Mouse (Mus musculus) forebrain, embryonic 10.5 days (tissue): ENCODE measurements around the gene Parva. TPM values are rescaled to one million over a fixed set of nuclear protein-coding genes. Genes with fewer than 3 reads are reported as not detected.
A peak's percentile ranks its signal among the peaks of the same experiment; 100 is the strongest.

Source experiments
- DNase-seq: peaks from one replicate; pipeline ENCODE4 v3.0.0-alpha.2; 2017; ENCODE audit warnings: low spot score; ENCODE audit errors: extremely low spot score
- H3K27ac ChIP-seq: fragments of 300-500 bp; sonication (generic); 2 replicates; pipeline ENCODE4 v1.5.1; 2016; ENCODE audit warnings: mild to moderate bottlenecking
- H3K27me3 ChIP-seq: fragments of 300-500 bp; sonication (generic); 2 replicates; pipeline ENCODE4 v1.6.1; 2016; ENCODE audit warnings: mild to moderate bottlenecking; ENCODE audit not compliant: poor library complexity, severe bottlenecking
- H3K36me3 ChIP-seq: fragments of 300-500 bp; sonication (generic); replicated peaks from 2 replicates; pipeline ENCODE4 v1.6.1; 2016; ENCODE audit warnings: mild to moderate bottlenecking, moderate library complexity
- H3K4me1 ChIP-seq: fragments of 300-500 bp; sonication (generic); 2 replicates; pipeline ENCODE4 v1.6.1; 2016
- H3K4me3 ChIP-seq: fragments of 300-500 bp; sonication (generic); 2 replicates; pipeline ENCODE4 v1.5.1; 2016; ENCODE audit warnings: mild to moderate bottlenecking, moderate library complexity
- H3K9me3 ChIP-seq: fragments of 300-500 bp; sonication (generic); 2 replicates; pipeline ENCODE4 v1.6.1; 2016; ENCODE audit warnings: mild to moderate bottlenecking, moderate library complexity
- WGBS: fragments of 180-500 bp; shearing (Covaris S2); methylation state at CpG from one replicate; pipeline ENCODE4 v1.1.7; 2016; 5-methylcytosine and 5-hydroxymethylcytosine counted together
- polyA plus RNA-seq: library from polyadenylated mRNA; unstranded; fragments of >200 nt; fragmentation: Nextera tagmentation; extraction: Ambion mirVana; gene quantifications from 2 replicates; pipeline ENCODE4 v1.2.1, GENCODE M21; 2016

The Parva gene
- polyA plus RNA-seq, 1 experiment from 2014 or later = 51.6 TPM

DNA sequence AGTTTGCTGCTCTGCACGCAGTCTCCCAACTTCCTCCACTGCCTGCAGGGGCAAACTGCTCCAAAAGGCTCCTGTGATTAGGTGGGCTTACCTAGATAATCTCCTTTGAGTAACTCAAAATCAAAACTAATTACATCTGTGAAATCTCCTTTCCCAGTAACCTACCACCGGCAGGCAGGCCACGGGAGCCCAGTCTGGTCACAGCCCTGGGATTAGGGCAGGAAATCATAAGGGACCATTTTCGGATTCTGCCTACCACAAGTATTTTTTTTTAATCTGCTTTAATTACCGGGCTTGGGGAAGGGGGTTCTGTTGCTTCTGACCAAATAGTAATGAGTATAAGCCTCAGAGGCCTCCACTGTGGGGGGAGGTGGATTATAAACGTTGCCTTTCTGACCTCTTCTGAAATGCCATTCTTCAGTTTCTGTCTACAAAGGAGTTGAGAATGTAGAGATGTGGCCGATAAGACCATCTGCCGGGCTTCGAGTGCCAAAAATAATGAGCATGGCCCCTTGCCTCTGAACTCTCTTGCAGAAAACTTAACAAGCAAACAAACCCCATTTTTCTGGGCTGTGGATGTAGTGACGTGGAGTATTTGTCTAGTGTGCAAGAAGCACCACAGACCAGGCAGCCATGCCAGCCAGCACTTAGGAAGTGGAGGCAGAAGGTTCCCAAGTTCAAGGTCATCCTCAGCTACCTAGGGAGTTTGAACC, 83.2 kb downstream of the Parva start:
- 0 out of 2 replicates have a peak overlapping the region, but pooled peaks have one; percentile 57 for H3K27ac ChIP-seq
- H3K36me3 ChIP-seq = no peaks in the 10 kb centered on the region
- no peak overlapping the region for H3K4me3 ChIP-seq
- H3K27me3 ChIP-seq = 0 out of 2 replicates have a peak, but pooled peaks cover 5% of the 10 kb centered on the region
- H3K9me3 ChIP-seq = no peaks in the 10 kb centered on the region
- peaks cover 54% of the 10 kb centered on the region for H3K4me1 ChIP-seq
- 37% methylated on average over 10 of the region's 10 CpGs for WGBS
- no peak for DNase-seq

DNA sequence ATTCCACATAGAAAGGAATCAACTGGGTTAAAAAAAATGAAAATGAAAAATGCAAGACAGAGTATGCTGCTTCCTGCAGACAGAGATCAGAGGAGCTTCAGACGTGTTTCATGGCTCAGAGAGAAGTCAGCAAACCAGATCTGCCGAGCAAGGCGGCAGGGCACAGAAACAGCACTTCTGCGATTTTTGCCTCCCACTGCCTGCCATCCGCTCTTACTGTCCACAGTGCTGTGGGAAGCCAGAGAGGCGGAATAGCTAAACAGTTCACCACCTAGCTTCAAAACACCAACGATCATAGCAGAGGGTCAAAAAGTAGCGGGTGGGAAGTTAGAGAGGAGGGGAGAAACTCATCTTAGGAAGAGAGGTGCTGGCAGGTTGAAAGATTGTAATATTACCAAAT, 84.0 kb downstream of the Parva start:
- Histone ChIP-seq H3K4me3 (no peak overlapping the region), H3K27me3 (0 out of 2 replicates have a peak, but pooled peaks cover 5% of the 10 kb centered on the region), H3K9me3 (no peaks in the 10 kb centered on the region), H3K4me1 (peaks cover 54% of the 10 kb centered on the region), H3K36me3 (no peaks in the 10 kb centered on the region), H3K27ac (no peak overlapping the region; the same call in 1 of the 2 replicates)
- DNase-seq = no peak
- 85% methylated on average over 8 of the region's 8 CpGs for WGBS

- peak overlapping the region; percentile 53; the same call in 1 of the 2 replicates for H3K27ac ChIP-seq
- peaks cover 54% of the 10 kb centered on the region for H3K4me1 ChIP-seq
- no peaks in the 10 kb centered on the region for H3K9me3 ChIP-seq
- no peak for DNase-seq
- 31% methylated on average over 3 of the region's 3 CpGs for WGBS
- H3K27me3 ChIP-seq = 0 out of 2 replicates have a peak, but pooled peaks cover 5% of the 10 kb centered on the region
- no peaks in the 10 kb centered on the region for H3K36me3 ChIP-seq
- no peak overlapping the region for H3K4me3 ChIP-seq
These were observed 85.0 kb downstream of the Parva start for GRCm38 (mm10) chr7:112512257-112512656.

GRCm38 (mm10) chr7:112512895-112513294, 85.6 kb downstream of the Parva start:
- H3K36me3 ChIP-seq = no peaks in the 10 kb centered on the region
- H3K4me3 ChIP-seq = no peak overlapping the region
- DNase-seq = no peak
- 0 out of 2 replicates have a peak, but pooled peaks cover 5% of the 10 kb centered on the region for H3K27me3 ChIP-seq
- H3K4me1 ChIP-seq = peaks cover 54% of the 10 kb centered on the region
- no peaks in the 10 kb centered on the region for H3K9me3 ChIP-seq
- WGBS = 86% methylated on average over 1 of the region's 1 CpGs
- 0 out of 2 replicates have a peak overlapping the region, but pooled peaks have one; percentile 53 for H3K27ac ChIP-seq

DNA sequence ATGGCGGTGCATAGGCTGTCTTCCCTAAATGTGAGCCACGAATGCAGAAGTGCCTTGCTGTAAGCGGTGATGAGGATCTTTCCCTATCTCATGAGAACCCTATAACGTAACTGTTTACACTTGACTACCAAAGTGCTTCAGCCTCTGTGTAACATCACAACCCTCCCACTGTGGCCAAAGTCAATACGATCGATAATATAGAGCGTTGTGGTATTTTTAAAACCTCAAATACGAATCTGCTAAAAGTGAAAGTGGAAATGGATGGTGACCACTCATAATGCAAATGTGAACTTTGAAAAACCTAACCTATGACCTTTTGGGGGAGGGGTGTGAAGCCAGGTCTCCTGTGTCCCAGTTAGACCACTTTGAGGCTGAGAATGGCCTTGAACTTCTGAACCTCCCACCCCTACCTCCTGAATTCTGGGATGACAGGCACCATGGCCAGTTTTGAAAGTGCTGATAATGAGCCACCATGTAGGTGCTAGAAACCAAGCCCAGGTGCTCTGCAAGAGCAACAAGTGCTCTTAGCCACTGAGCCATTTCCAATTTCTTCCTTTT, 87.4 kb downstream of the Parva start:
- WGBS = 91% methylated on average over 8 of the region's 8 CpGs
- no peaks in the 10 kb centered on the region for H3K9me3 ChIP-seq
- H3K27me3 ChIP-seq = no peaks in the 10 kb centered on the region
- no peak for DNase-seq
- no peaks in the 10 kb centered on the region for H3K36me3 ChIP-seq
- no peak overlapping the region for H3K27ac ChIP-seq
- H3K4me1 ChIP-seq = peaks cover 37% of the 10 kb centered on the region
- no peak overlapping the region for H3K4me3 ChIP-seq

GRCm38 (mm10) chr7:112525465-112525864, 98.2 kb downstream of the Parva start:
- WGBS = 91% methylated on average over 6 of the region's 6 CpGs
- no peak overlapping the region for H3K27ac ChIP-seq
- H3K9me3 ChIP-seq = no peaks in the 10 kb centered on the region
- no peaks in the 10 kb centered on the region for H3K27me3 ChIP-seq
- no peak for DNase-seq
- peaks cover 20% of the 10 kb centered on the region for H3K4me1 ChIP-seq
- no peaks in the 10 kb centered on the region for H3K36me3 ChIP-seq
- no peak overlapping the region for H3K4me3 ChIP-seq

GRCm38 (mm10) chr7:112526226-112526625, 98.9 kb downstream of the Parva start:
- Histone ChIP-seq H3K27ac (no peak overlapping the region), H3K36me3 (no peaks in the 10 kb centered on the region), H3K4me3 (no peak overlapping the region), H3K9me3 (no peaks in the 10 kb centered on the region), H3K4me1 (peaks cover 20% of the 10 kb centered on the region), H3K27me3 (no peaks in the 10 kb centered on the region)
- DNase-seq = no peak
- WGBS = 74% methylated on average over 10 of the region's 10 CpGs

DNA sequence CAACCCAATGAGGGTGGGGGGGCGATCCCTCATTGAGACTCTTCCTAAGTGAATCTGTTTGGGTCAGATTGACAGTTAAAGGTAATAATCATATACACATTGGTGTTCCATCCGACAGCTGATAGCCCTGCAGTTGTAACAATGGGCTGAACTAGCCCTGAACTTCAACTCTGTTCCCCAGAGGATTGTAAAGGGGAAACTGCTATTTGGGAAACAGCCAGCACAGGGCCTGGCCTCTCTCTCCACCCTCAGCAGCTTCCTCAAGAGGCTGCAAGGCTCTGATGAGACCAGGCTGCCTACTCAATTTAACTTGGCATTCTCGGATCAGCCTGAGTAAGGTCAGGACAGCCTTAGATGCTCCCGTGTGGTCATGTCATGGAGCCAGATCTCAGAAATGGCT, 99.9 kb downstream of the Parva start:
- DNase-seq = no peak
- H3K27ac ChIP-seq = no peak overlapping the region
- H3K36me3 ChIP-seq = no peaks in the 10 kb centered on the region
- H3K4me3 ChIP-seq = no peak overlapping the region
- peaks cover 20% of the 10 kb centered on the region for H3K4me1 ChIP-seq
- no peaks in the 10 kb centered on the region for H3K27me3 ChIP-seq
- 94% methylated on average over 4 of the region's 4 CpGs for WGBS
- no peaks in the 10 kb centered on the region for H3K9me3 ChIP-seq

DNA sequence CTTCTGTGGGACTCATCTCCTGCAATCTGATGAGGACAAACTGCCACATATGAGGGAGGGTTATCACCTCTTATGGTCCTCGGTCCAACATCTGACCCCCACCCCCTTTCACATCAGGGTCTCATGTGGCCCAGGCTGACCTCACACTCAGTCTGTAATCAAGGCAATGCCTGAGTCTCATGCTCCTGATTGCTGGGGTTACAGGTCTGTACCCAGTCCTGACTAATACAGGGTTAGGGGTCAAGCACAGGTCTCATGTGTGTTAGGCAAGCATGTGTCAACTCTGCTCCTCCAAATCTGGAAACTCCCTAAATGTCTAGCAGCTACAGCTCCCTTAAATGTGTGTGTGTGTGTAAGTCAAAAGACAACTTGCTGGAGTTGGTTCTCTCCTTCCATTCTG, 100.8 kb downstream of the Parva start:
- H3K27me3 ChIP-seq = 0 out of 2 replicates have a peak, but pooled peaks cover under 1% of the 10 kb centered on the region
- no peak overlapping the region for H3K4me3 ChIP-seq
- no peaks in the 10 kb centered on the region for H3K36me3 ChIP-seq
- H3K27ac ChIP-seq = no peak overlapping the region
- no peaks in the 10 kb centered on the region for H3K9me3 ChIP-seq
- no peak for DNase-seq
- peaks cover 20% of the 10 kb centered on the region for H3K4me1 ChIP-seq
- 82% methylated on average over 1 of the region's 1 CpGs for WGBS

- Histone ChIP-seq H3K27ac (no peak overlapping the region), H3K36me3 (no peaks in the 10 kb centered on the region), H3K4me3 (no peak overlapping the region), H3K9me3 (no peaks in the 10 kb centered on the region), H3K4me1 (peaks cover 20% of the 10 kb centered on the region), H3K27me3 (peaks cover 4% of the 10 kb centered on the region; the same call in 1 of the 2 replicates)
- WGBS = 70% methylated on average over 6 of the region's 6 CpGs
- no peak for DNase-seq
These were observed 101.5 kb downstream of the Parva start for GRCm38 (mm10) chr7:112528582-112529360.

DNA sequence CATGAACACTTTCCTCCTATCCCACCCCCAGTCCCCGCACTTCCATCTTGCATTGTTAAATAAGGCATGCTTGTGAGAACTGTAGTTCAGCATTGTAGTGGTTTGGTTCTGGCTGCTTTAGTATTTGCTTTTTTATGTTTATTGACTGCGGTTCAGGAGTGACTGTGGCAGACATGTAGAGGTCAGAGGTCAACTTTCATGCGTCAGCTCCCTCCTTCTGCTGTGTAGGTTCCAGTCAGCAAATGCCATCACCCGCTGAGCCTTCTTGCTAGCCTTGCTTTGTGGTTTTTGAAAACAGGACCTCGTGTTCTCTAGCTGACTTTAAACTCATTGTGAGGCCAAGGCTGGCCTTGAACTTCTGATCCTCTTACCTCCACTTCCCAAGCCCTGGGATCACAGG, 103.6 kb downstream of the Parva start:
- WGBS = 77% methylated on average over 5 of the region's 5 CpGs
- H3K36me3 ChIP-seq = no peaks in the 10 kb centered on the region
- H3K4me1 ChIP-seq = peaks cover 41% of the 10 kb centered on the region
- DNase-seq = no peak
- H3K27ac ChIP-seq = no peak overlapping the region
- H3K27me3 ChIP-seq = peaks cover 9% of the 10 kb centered on the region
- H3K9me3 ChIP-seq = no peaks in the 10 kb centered on the region
- no peak overlapping the region for H3K4me3 ChIP-seq

DNA sequence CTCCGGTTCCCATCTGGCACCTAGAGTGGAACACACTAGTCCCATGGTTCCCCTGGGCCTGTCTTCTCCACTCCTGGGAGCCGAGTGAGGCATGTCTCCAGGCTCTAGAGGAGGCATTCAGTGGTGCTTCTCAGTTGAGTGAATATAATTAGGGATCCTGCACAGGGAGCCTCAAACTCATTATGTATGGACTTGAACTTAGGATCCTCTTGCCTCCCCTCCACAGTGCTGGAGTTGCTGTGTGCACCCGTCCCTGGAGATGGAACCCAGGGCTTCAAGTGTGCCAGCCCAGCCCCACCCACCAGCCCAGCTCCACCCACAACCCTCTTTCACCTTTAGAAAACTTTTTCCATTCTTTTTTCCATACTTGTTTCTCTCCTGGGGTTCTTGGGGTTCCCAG, 106.8 kb downstream of the Parva start:
- Histone ChIP-seq H3K27ac (no peak overlapping the region), H3K4me3 (no peak overlapping the region), H3K4me1 (peaks cover 25% of the 10 kb centered on the region), H3K36me3 (no peaks in the 10 kb centered on the region), H3K27me3 (peaks cover 9% of the 10 kb centered on the region), H3K9me3 (no peaks in the 10 kb centered on the region)
- DNase-seq = no peak
- 85% methylated on average over 3 of the region's 3 CpGs for WGBS
